Mouse (Mus musculus): Measurements from ENCODE around the gene Mest. TPM values are rescaled to one million over a fixed set of nuclear protein-coding genes. Genes with fewer than 3 reads are reported as not detected.

Gene Mest
- polyA plus RNA-seq, 1 experiment from 2014 or later = 846 TPM

DNA sequence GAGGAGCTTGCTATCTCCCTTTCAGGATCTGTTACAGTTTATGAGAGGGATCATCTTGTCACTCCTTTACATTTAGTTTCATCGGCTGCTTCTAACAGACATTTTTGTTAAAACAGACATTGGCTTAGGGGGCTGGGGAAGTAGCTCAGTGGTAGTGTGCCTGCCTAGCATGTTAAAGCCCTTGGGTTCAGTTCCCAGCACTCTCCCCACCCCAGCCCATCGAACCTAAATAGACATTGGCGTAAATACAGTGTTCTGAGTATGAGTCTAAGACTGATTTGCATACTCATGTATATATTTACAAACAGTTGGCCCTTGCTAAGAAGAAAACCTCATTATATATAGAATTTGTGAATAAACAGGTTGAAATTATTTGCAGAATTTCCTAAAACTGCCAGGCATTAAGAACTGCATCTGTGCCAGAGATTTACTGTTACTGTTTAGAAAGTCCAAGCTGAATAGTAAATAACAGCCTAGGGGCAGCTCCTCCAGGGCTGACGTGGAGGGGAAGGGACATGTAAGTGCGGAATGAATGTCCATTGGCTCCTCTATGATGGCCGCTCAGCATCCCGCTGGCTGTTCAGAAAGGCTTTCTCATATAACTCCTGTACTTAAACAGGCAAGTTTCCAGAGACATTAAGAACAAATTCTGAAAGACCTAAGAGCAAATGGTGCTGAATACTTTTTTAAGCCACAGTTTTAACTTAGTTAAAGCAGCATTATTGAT is 24.4 kb downstream of the Mest start:
- H3K4me3 ChIP-seq (replicated peaks; ENCODE audit: low read length) = no peak overlapping the region
- no peak for ATAC-seq (ENCODE audit: insufficient read depth, low FRiP score)
- WGBS = 67% methylated on average over 7 of the region's 7 CpGs
- no peaks in the 10 kb centered on the region for H3K9me3 ChIP-seq (replicated peaks; ENCODE audit: control insufficient read depth, low read length)
- no peak overlapping the region for H3K9ac ChIP-seq (ENCODE audit: low read length)
- peaks cover 11% of the 10 kb centered on the region for H3K36me3 ChIP-seq (ENCODE audit: control insufficient read depth, insufficient read depth, low read length)
- peaks cover 5% of the 10 kb centered on the region for H3K4me1 ChIP-seq (ENCODE audit: control insufficient read depth, insufficient read depth, low read length)
- no peak overlapping the region for H3K27ac ChIP-seq (ENCODE audit: low read length)
- no peak overlapping the region for H3K4me2 ChIP-seq (ENCODE audit: low read depth, low read length)
- no peaks in the 10 kb centered on the region for H3K27me3 ChIP-seq (ENCODE audit: control insufficient read depth, insufficient read depth, low read length)

DNA sequence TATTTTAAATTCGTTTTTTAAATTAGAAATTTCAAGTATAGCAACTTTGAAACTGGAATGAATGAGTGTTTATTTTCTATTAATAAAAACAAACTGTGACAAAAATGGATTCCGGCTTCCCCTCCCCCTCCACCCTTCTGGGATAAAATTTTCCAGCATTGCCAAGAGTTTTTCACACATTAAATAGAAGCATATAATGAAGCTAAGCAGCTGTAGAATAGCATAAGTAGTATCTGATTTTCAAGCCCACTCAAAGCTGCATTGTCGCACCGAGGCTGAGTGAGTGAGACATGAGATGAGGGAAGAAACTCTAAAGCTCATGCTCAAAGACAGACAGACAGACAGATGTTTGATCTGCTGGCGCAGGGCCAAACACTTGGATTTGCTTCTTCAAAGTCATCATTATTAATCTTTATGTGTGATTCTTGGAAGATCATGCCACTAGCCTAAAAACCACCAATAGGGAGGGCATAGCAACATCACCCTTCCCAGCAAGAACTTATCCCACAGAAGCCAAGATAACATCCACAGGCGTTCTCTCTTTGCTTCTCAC is 25.1 kb downstream of the Mest start:
- Histone ChIP-seq H3K27me3 (ENCODE audit: control insufficient read depth, insufficient read depth, low read length) (no peaks in the 10 kb centered on the region), H3K4me3 (replicated peaks; ENCODE audit: low read length) (no peak overlapping the region), H3K4me1 (ENCODE audit: control insufficient read depth, insufficient read depth, low read length) (peaks cover 5% of the 10 kb centered on the region), H3K9ac (ENCODE audit: low read length) (no peak overlapping the region), H3K4me2 (ENCODE audit: low read depth, low read length) (no peak overlapping the region), H3K36me3 (ENCODE audit: control insufficient read depth, insufficient read depth, low read length) (peaks cover 10% of the 10 kb centered on the region), H3K9me3 (replicated peaks; ENCODE audit: control insufficient read depth, low read length) (no peaks in the 10 kb centered on the region), H3K27ac (ENCODE audit: low read length) (peak overlapping the region; percentile 12; the same call in 1 of the 2 replicates)
- no peak for ATAC-seq (ENCODE audit: insufficient read depth, low FRiP score)
- WGBS = 71% methylated on average over 6 of the region's 6 CpGs

DNA sequence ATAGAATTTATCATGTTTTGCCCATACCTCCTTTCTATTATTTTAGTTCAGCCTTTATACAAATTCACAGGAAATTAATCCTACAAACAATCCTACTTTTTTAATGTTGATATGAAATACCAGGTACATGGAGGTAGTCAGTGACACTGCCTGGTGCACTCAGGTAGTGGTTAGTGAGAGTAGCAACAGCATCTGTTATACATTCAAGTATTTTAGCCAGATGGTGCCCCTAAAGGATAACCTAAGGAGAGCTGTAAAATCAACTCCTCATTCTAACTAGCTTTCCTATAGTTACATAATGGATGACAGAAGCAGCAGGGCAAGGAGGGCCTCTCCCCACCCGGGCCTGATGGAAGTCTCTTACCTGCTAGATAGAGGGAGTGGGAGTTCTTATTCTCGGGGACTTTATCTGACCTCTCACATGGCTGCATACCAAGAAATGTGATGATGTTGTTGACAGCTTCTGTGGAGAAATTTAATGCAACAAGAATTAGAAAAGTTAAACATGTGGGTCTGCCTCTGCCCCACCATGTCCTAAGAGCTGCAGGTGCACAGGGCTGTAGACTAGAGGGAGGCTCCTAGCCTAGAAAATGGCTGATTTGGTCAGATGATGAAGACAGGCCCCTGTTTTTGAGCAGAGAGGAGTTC is 25.8 kb downstream of the Mest start:
- Histone ChIP-seq H3K9ac (ENCODE audit: low read length) (no peak overlapping the region), H3K4me3 (replicated peaks; ENCODE audit: low read length) (no peak overlapping the region), H3K27me3 (ENCODE audit: control insufficient read depth, insufficient read depth, low read length) (no peaks in the 10 kb centered on the region), H3K9me3 (replicated peaks; ENCODE audit: control insufficient read depth, low read length) (no peaks in the 10 kb centered on the region), H3K36me3 (ENCODE audit: control insufficient read depth, insufficient read depth, low read length) (peaks cover 10% of the 10 kb centered on the region), H3K27ac (ENCODE audit: low read length) (no peak overlapping the region), H3K4me2 (ENCODE audit: low read depth, low read length) (no peak overlapping the region), H3K4me1 (ENCODE audit: control insufficient read depth, insufficient read depth, low read length) (peaks cover 5% of the 10 kb centered on the region)
- WGBS = 36% methylated on average over 2 of the region's 2 CpGs
- ATAC-seq (ENCODE audit: insufficient read depth, low FRiP score) = peak; percentile 44; the same call in 1 of the 2 replicates

DNA sequence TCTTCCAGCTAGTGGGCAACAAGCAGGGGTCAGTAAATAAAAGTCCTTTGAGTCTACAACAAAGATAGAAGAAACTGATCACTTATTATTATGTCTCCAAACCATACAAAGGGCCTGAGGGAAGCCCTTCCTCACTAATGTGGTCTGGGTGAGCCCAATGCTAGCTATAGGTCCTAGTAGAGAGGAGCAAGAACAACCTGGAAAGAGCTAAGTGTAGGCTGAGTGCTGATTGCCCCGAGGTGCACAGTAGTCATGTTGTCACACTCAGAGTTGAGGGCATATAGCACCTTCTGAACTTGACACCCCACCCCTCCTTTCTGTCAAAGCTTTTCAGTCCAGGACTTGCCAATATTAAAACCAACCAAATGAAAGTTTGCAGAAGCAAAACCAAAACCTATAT is 26.5 kb downstream of the Mest start:
- Histone ChIP-seq H3K4me1 (ENCODE audit: control insufficient read depth, insufficient read depth, low read length) (peaks cover 5% of the 10 kb centered on the region), H3K4me2 (ENCODE audit: low read depth, low read length) (no peak overlapping the region), H3K9me3 (replicated peaks; ENCODE audit: control insufficient read depth, low read length) (no peaks in the 10 kb centered on the region), H3K4me3 (replicated peaks; ENCODE audit: low read length) (no peak overlapping the region), H3K27me3 (ENCODE audit: control insufficient read depth, insufficient read depth, low read length) (no peaks in the 10 kb centered on the region), H3K27ac (ENCODE audit: low read length) (no peak overlapping the region), H3K9ac (ENCODE audit: low read length) (no peak overlapping the region), H3K36me3 (ENCODE audit: control insufficient read depth, insufficient read depth, low read length) (peaks cover 10% of the 10 kb centered on the region)
- 59% methylated on average over 1 of the region's 1 CpGs for WGBS
- ATAC-seq (ENCODE audit: insufficient read depth, low FRiP score) = no peak

DNA sequence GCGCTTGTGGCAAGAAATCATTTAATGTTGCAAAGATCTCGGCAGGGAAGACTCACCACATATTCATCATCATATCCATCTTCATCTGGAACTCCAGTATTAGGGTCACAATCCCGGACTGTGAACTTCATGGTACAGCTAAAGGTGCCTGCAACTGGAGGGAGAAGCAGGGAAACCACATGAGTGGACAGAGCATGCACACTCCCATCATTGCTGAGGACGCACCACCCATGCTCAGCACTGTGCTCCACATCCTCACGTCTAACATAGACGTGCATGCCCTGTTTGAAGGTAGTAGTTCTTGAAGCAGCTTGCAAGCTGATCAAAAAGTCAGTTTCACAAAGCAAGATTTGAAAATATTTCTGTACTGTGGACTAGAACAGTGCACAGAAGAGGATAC is 27.1 kb downstream of the Mest start:
- Histone ChIP-seq H3K27ac (ENCODE audit: low read length) (no peak overlapping the region), H3K9me3 (replicated peaks; ENCODE audit: control insufficient read depth, low read length) (no peaks in the 10 kb centered on the region), H3K27me3 (ENCODE audit: control insufficient read depth, insufficient read depth, low read length) (no peaks in the 10 kb centered on the region), H3K4me1 (ENCODE audit: control insufficient read depth, insufficient read depth, low read length) (peaks cover 5% of the 10 kb centered on the region), H3K4me3 (replicated peaks; ENCODE audit: low read length) (no peak overlapping the region), H3K36me3 (ENCODE audit: control insufficient read depth, insufficient read depth, low read length) (peaks cover 9% of the 10 kb centered on the region), H3K9ac (ENCODE audit: low read length) (no peak overlapping the region), H3K4me2 (ENCODE audit: low read depth, low read length) (no peak overlapping the region)
- WGBS = 68% methylated on average over 6 of the region's 6 CpGs
- no peak for ATAC-seq (ENCODE audit: insufficient read depth, low FRiP score)

DNA sequence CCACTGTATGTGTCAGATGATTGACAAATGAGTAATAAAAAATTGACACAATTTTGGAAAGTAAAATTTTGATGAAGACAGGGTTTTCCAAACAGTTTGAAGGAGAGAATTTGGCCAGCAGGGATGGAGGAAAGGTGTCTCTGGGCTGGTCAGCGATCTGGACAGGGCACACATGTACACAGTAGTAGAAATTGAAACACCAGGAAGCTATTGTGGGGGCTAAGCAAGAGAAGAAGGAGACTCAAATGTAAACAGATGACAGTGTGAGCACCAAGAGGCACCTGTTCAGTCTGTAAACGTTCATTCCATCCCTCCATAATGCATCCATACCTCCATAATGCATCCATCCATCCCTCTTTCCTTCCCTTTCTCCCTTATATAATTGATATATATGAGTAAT is 27.9 kb downstream of the Mest start:
- no peak overlapping the region for H3K4me2 ChIP-seq (ENCODE audit: low read depth, low read length)
- H3K27me3 ChIP-seq (ENCODE audit: control insufficient read depth, insufficient read depth, low read length) = no peaks in the 10 kb centered on the region
- H3K9ac ChIP-seq (ENCODE audit: low read length) = no peak overlapping the region
- peaks cover 5% of the 10 kb centered on the region for H3K4me1 ChIP-seq (ENCODE audit: control insufficient read depth, insufficient read depth, low read length)
- no peak overlapping the region for H3K4me3 ChIP-seq (replicated peaks; ENCODE audit: low read length)
- no peaks in the 10 kb centered on the region for H3K9me3 ChIP-seq (replicated peaks; ENCODE audit: control insufficient read depth, low read length)
- H3K36me3 ChIP-seq (ENCODE audit: control insufficient read depth, insufficient read depth, low read length) = peaks cover 5% of the 10 kb centered on the region
- ATAC-seq (ENCODE audit: insufficient read depth, low FRiP score) = no peak
- 67% methylated on average over 2 of the region's 2 CpGs for WGBS
- H3K27ac ChIP-seq (ENCODE audit: low read length) = no peak overlapping the region

MicroRNAs within 50 kb of the gene (microRNA counts, 519-probe panel; counts per million panel counts)
- 2,906 counts per million, percentile 67 among the panel's probes with 10 or more counts for microRNA mmu-miR-335-3p
- 4,336 counts per million, percentile 96 among the panel's probes with 10 or more counts for microRNA mmu-miR-335-5p

Small RNA genes lying within 50 kb of the gene (microRNA-seq; reads per million reads assigned to microRNA genes)
- gene Mir335 = 41,021 reads per million, percentile 99 among the genes with 10 or more reads in this experiment

Other genes with a start within 250 kb of the Mest start
- gene Tmem209, start 213.8 kb upstream of the Mest start, polyA plus RNA-seq (2015; fragmentation: Nextera tagmentation; extraction: Ambion mirVana) = 29.9 and 31.6 TPM in 2 replicates
- gene Ssmem1, start 213.7 kb upstream of the Mest start, polyA plus RNA-seq (2015; fragmentation: Nextera tagmentation; extraction: Ambion mirVana) = not detected in 2 replicates
- 688 and 708 TPM in 2 replicates for gene Cpa2, start 182.0 kb upstream of the Mest start, polyA plus RNA-seq (2015; fragmentation: Nextera tagmentation; extraction: Ambion mirVana)
- gene Cpa4, start 155.2 kb upstream of the Mest start, polyA plus RNA-seq (2015; fragmentation: Nextera tagmentation; extraction: Ambion mirVana) = 1.4 and 1.5 TPM in 2 replicates
- 0.21 and 0.24 TPM in 2 replicates for gene Cpa5, start 112.5 kb upstream of the Mest start, polyA plus RNA-seq (2015; fragmentation: Nextera tagmentation; extraction: Ambion mirVana)
- 684 and 706 TPM in 2 replicates for gene Cpa1, start 84.3 kb upstream of the Mest start, polyA plus RNA-seq (2015; fragmentation: Nextera tagmentation; extraction: Ambion mirVana)
- gene Cep41, start 29.8 kb upstream of the Mest start, polyA plus RNA-seq (2015; fragmentation: Nextera tagmentation; extraction: Ambion mirVana) = 8.8 and 11.6 TPM in 2 replicates
- gene Copg2, start 173.2 kb downstream of the Mest start, polyA plus RNA-seq (2015; fragmentation: Nextera tagmentation; extraction: Ambion mirVana) = 18.3 and 20.6 TPM in 2 replicates
- not detected in 2 replicates for gene Tsga13, start 192.0 kb downstream of the Mest start, polyA plus RNA-seq (2015; fragmentation: Nextera tagmentation; extraction: Ambion mirVana)
- gene Klf14, start 235.5 kb downstream of the Mest start, polyA plus RNA-seq (2015; fragmentation: Nextera tagmentation; extraction: Ambion mirVana) = 2.4 and 4.2 TPM in 2 replicates

Data from stomach, embryonic 16.5 days (tissue).